Mouse (Mus musculus) liver, adult 2 months (tissue): ENCODE data around the gene Abhd2.

Experiments used
- CTCF ChIP-seq: fragments of 200-500 bp; IDR thresholded peaks from 2 replicates; pipeline ENCODE4 v1.5.1; 2011; ENCODE audit warnings: low read depth, low read length, control low read depth
- POLR2A ChIP-seq: fragments of 200-500 bp; IDR thresholded peaks from 2 replicates; pipeline ENCODE4 v1.6.1; 2011; ENCODE audit warnings: low read length, control low read depth; ENCODE audit not compliant: insufficient read depth; ENCODE audit errors: extremely low read depth

DNA sequence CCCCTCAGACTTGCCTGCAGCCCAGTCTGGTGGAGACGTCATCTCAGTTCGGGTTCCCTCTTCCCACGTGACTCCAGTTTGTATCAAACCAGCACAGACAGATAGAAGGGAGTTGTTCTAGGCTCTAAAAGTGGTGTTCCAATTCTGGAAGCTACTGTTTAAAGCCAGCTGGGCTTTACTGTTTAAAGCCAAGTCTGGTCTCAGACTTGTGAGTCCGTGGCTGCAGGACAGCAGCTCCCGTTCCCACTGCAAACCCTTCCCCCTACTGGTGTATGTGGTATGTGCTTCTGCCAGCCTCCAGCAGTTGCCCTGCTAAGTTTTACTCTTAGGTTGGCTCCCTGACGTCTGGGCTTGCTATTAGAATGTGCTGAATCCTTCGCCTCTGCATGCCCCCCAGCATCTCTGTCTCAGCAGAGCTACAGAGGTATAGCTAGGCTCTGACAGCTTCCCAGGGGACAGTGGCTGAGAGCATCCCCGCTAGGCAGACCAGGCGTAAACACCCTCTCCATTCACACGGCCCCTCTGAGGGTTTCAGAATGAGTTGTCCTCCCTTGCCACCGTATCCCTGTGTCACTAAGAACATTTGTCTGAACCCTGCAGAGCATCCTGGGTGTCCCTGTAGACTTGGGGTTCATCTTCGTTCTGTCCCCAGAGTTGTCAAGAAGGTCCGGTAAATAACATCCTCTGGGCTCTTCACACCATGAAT, 74.3 kb downstream of the Abhd2 start:
- TF ChIP-seq CTCF (no peak), POLR2A (no peak)
